Mouse (Mus musculus) heart, embryonic 10.5 days (tissue): ENCODE measurements around the gene Bcr. TPM values are rescaled to one million over a fixed set of nuclear protein-coding genes. Genes with fewer than 3 reads are reported as not detected.

Experiments used
- DNase-seq: peaks from one replicate; pipeline ENCODE4 v3.0.0-alpha.2; 2017; ENCODE audit warnings: low spot score
- H3K27ac ChIP-seq: fragments of 300-500 bp; sonication (generic); 2 replicates; pipeline ENCODE4 v1.5.1; 2016; ENCODE audit warnings: mild to moderate bottlenecking
- H3K27me3 ChIP-seq: fragments of 300-500 bp; sonication (generic); 2 replicates; pipeline ENCODE4 v1.6.1; 2016; ENCODE audit warnings: mild to moderate bottlenecking; ENCODE audit not compliant: poor library complexity, insufficient read depth, severe bottlenecking
- H3K36me3 ChIP-seq: fragments of 300-500 bp; sonication (generic); 2 replicates; pipeline ENCODE4 v1.6.1; 2016; ENCODE audit warnings: mild to moderate bottlenecking, moderate library complexity
- H3K4me1 ChIP-seq: fragments of 300-500 bp; sonication (generic); 2 replicates; pipeline ENCODE4 v1.6.1; 2016; ENCODE audit warnings: mild to moderate bottlenecking
- H3K4me3 ChIP-seq: fragments of 300-500 bp; sonication (generic); 2 replicates; pipeline ENCODE4 v1.5.1; 2016; ENCODE audit warnings: mild to moderate bottlenecking, moderate library complexity
- H3K9me3 ChIP-seq: fragments of 300-500 bp; sonication (generic); 2 replicates; pipeline ENCODE4 v1.6.1; 2016; ENCODE audit warnings: mild to moderate bottlenecking, moderate library complexity
- WGBS: fragments of 180-500 bp; shearing (Covaris S2); methylation state at CpG from one replicate; pipeline ENCODE4 v1.1.7; 2016; 5-methylcytosine and 5-hydroxymethylcytosine counted together
- polyA plus RNA-seq: library from polyadenylated mRNA; unstranded; fragments of >200 nt; fragmentation: Nextera tagmentation; extraction: Ambion mirVana; gene quantifications from 2 replicates; pipeline ENCODE4 v1.2.1, GENCODE M21; 2016

The Bcr gene
- polyA plus RNA-seq: 26.6 and 41.3 TPM in 2 replicates

- Histone ChIP-seq H3K36me3 (peaks cover 9% of the 10 kb centered on the region; the same call in 1 of the 2 replicates), H3K9me3 (no peaks in the 10 kb centered on the region), H3K27ac (peak within 1 kb of the TSS; percentile 91), H3K4me3 (peak within 1 kb of the TSS; percentile 91), H3K27me3 (peaks cover 45% of the 10 kb centered on the region), H3K4me1 (peaks cover 54% of the 10 kb centered on the region)
- peak; percentile 87 for DNase-seq
- WGBS: under 1% methylated on average over 66 of the region's 73 CpGs
These were observed at the start of gene Bcr for GRCm38 (mm10) chr10:75060217-75060842. Gene Bcr (plus strand): TSS chr10:75060592.

GRCm38 (mm10) chr10:75010704-75011103 lies 49.7 kb upstream of the Bcr start:
- Histone ChIP-seq H3K4me1 (peaks cover 16% of the 10 kb centered on the region), H3K9me3 (no peaks in the 10 kb centered on the region), H3K27ac (no peak overlapping the region), H3K4me3 (no peak overlapping the region), H3K36me3 (no peaks in the 10 kb centered on the region), H3K27me3 (peaks cover 25% of the 10 kb centered on the region; the same call in 1 of the 2 replicates)
- WGBS: 89% methylated on average over 15 of the region's 15 CpGs
- DNase-seq: no peak

GRCm38 (mm10) chr10:75015465-75015864 lies 44.9 kb upstream of the Bcr start:
- Histone ChIP-seq H3K27ac (no peak overlapping the region), H3K9me3 (no peaks in the 10 kb centered on the region), H3K4me3 (no peak overlapping the region), H3K27me3 (peaks cover 14% of the 10 kb centered on the region), H3K36me3 (no peaks in the 10 kb centered on the region), H3K4me1 (peaks cover 5% of the 10 kb centered on the region; the same call in 1 of the 2 replicates)
- DNase-seq: no peak
- 69% methylated on average over 14 of the region's 14 CpGs for WGBS

- WGBS: 81% methylated on average over 4 of the region's 4 CpGs
- Histone ChIP-seq H3K4me1 (peaks cover 5% of the 10 kb centered on the region; the same call in 1 of the 2 replicates), H3K27ac (no peak overlapping the region), H3K36me3 (no peaks in the 10 kb centered on the region), H3K4me3 (no peak overlapping the region), H3K9me3 (no peaks in the 10 kb centered on the region), H3K27me3 (peaks cover 15% of the 10 kb centered on the region)
- DNase-seq: no peak
These were observed 43.9 kb upstream of the Bcr start for GRCm38 (mm10) chr10:75016481-75016880.

- DNase-seq: no peak
- H3K27ac ChIP-seq: no peak overlapping the region
- H3K36me3 ChIP-seq: no peaks in the 10 kb centered on the region
- peaks cover 14% of the 10 kb centered on the region for H3K27me3 ChIP-seq
- 51% methylated on average over 2 of the region's 2 CpGs for WGBS
- H3K4me1 ChIP-seq: peaks cover 3% of the 10 kb centered on the region; the same call in 1 of the 2 replicates
- no peaks in the 10 kb centered on the region for H3K9me3 ChIP-seq
- no peak overlapping the region for H3K4me3 ChIP-seq
These were observed 40.1 kb upstream of the Bcr start for GRCm38 (mm10) chr10:75020271-75020670.

- DNase-seq: no peak
- H3K27ac ChIP-seq: no peak overlapping the region
- H3K4me3 ChIP-seq: no peak overlapping the region
- 14% methylated on average over 6 of the region's 6 CpGs for WGBS
- no peaks in the 10 kb centered on the region for H3K4me1 ChIP-seq
- H3K27me3 ChIP-seq: peaks cover 14% of the 10 kb centered on the region
- H3K36me3 ChIP-seq: no peaks in the 10 kb centered on the region
- no peaks in the 10 kb centered on the region for H3K9me3 ChIP-seq
These were observed 39.3 kb upstream of the Bcr start for GRCm38 (mm10) chr10:75021138-75021537.

- H3K9me3 ChIP-seq: no peaks in the 10 kb centered on the region
- H3K4me3 ChIP-seq: no peak overlapping the region
- no peaks in the 10 kb centered on the region for H3K4me1 ChIP-seq
- H3K27me3 ChIP-seq: peaks cover 5% of the 10 kb centered on the region; the same call in 1 of the 2 replicates
- no peaks in the 10 kb centered on the region for H3K36me3 ChIP-seq
- 74% methylated on average over 8 of the region's 8 CpGs for WGBS
- no peak overlapping the region for H3K27ac ChIP-seq
- DNase-seq: no peak
These were observed 33.9 kb upstream of the Bcr start for GRCm38 (mm10) chr10:75026491-75026890.

- H3K27ac ChIP-seq: no peak overlapping the region
- WGBS: 69% methylated on average over 8 of the region's 8 CpGs
- DNase-seq: no peak
- no peaks in the 10 kb centered on the region for H3K27me3 ChIP-seq
- H3K9me3 ChIP-seq: no peaks in the 10 kb centered on the region
- no peak overlapping the region for H3K4me3 ChIP-seq
- H3K4me1 ChIP-seq: peaks cover 7% of the 10 kb centered on the region; the same call in 1 of the 2 replicates
- no peaks in the 10 kb centered on the region for H3K36me3 ChIP-seq
These were observed 31.6 kb upstream of the Bcr start for GRCm38 (mm10) chr10:75028743-75029142.

- no peaks in the 10 kb centered on the region for H3K27me3 ChIP-seq
- DNase-seq: no peak
- no peaks in the 10 kb centered on the region for H3K9me3 ChIP-seq
- 84% methylated on average over 3 of the region's 3 CpGs for WGBS
- no peak overlapping the region for H3K4me3 ChIP-seq
- H3K4me1 ChIP-seq: peaks cover 7% of the 10 kb centered on the region; the same call in 1 of the 2 replicates
- no peak overlapping the region for H3K27ac ChIP-seq
- H3K36me3 ChIP-seq: no peaks in the 10 kb centered on the region
These were observed 30.7 kb upstream of the Bcr start for GRCm38 (mm10) chr10:75029677-75030076.

- no peak overlapping the region for H3K27ac ChIP-seq
- H3K4me3 ChIP-seq: no peak overlapping the region
- no peaks in the 10 kb centered on the region for H3K9me3 ChIP-seq
- no peaks in the 10 kb centered on the region for H3K36me3 ChIP-seq
- WGBS: 79% methylated on average over 3 of the region's 3 CpGs
- DNase-seq: no peak
- peaks cover 7% of the 10 kb centered on the region; the same call in 1 of the 2 replicates for H3K4me1 ChIP-seq
- H3K27me3 ChIP-seq: no peaks in the 10 kb centered on the region
These were observed 30.2 kb upstream of the Bcr start for GRCm38 (mm10) chr10:75030234-75030633.

- peaks cover 7% of the 10 kb centered on the region; the same call in 1 of the 2 replicates for H3K4me1 ChIP-seq
- no peaks in the 10 kb centered on the region for H3K36me3 ChIP-seq
- H3K4me3 ChIP-seq: no peak overlapping the region
- no peaks in the 10 kb centered on the region for H3K27me3 ChIP-seq
- H3K9me3 ChIP-seq: no peaks in the 10 kb centered on the region
- H3K27ac ChIP-seq: no peak overlapping the region
- WGBS: 53% methylated on average over 5 of the region's 5 CpGs
- DNase-seq: no peak
These were observed 28.9 kb upstream of the Bcr start for GRCm38 (mm10) chr10:75031345-75032114.

GRCm38 (mm10) chr10:75032395-75032794 lies 28.0 kb upstream of the Bcr start, which contains the start of gene Rsph14:
Gene Rsph14 (minus strand): TSS chr10:75032586.
- no peak within 1 kb of the TSS for H3K27ac ChIP-seq
- no peak within 1 kb of the TSS for H3K4me3 ChIP-seq
- H3K36me3 ChIP-seq: no peaks in the 10 kb centered on the region
- 40% methylated on average over 10 of the region's 10 CpGs for WGBS
- no peak for DNase-seq
- H3K27me3 ChIP-seq: no peaks in the 10 kb centered on the region
- H3K4me1 ChIP-seq: peaks cover 11% of the 10 kb centered on the region
- no peaks in the 10 kb centered on the region for H3K9me3 ChIP-seq

GRCm38 (mm10) chr10:75036883-75037379 lies 23.5 kb upstream of the Bcr start, which contains the start of gene Rab36:
Gene Rab36 (plus strand): TSS chr10:75037058.
- Histone ChIP-seq H3K27ac (peak within 1 kb of the TSS; percentile 74), H3K27me3 (no peaks in the 10 kb centered on the region), H3K9me3 (no peaks in the 10 kb centered on the region), H3K36me3 (no peaks in the 10 kb centered on the region), H3K4me3 (peak within 1 kb of the TSS; percentile 56), H3K4me1 (peaks cover 17% of the 10 kb centered on the region)
- WGBS: under 1% methylated on average over 36 of the region's 36 CpGs
- DNase-seq: peak; percentile 99
